Mouse (Mus musculus): ENCODE results near the gene Gtf2a1.
"Not testable (repeated sequence)": the region's sequence is repeated elsewhere in the genome, so short reads cannot be mapped to it uniquely, and the experiment has no call there.

Gtf2a1 gene

DNA sequence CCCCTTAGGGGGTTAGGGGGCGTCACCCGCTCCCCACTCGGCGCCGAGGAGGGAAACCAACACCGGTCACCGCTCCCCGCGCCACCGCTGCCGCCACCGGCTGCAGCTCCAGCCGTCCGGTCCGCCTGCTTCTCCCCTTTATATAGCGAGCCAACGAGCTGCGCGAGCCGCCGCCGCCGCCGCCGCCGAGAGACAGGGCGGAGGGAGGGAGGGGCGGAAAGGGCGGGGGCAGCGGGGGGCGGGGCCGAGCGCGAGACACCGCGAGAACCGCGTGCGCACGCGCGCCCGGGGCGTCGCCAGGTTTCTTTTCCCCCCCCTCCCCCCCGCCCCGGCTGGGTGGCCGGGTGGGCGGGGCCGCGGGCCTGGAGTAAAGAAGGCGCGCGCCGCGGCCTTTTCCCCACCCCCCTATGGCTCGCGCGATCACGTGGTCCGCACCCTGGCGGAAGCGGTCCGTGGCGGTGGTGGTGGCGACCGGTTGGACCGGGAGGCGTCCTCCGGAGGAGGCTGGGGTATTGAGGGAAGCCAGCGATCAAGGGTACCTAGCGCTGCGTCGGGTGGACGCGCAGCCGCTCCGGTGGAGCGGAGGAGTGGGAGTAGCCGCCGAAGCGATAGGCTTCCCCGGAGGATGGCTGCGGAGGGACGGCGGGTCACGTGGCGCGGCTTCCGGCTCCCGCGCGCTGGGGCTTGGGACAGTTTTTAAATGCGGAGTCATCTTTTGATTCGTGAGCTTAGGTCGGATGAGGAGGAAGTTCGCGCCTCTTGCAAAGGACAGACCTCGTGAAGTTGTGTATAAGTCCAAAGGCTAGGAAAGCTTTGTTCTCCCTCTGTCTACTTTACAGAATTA, at the start of gene Gtf2a1:
Gtf2a1 (minus strand) TSS at position 641 of the 844 bp plus-strand sequence.
- peak; percentile 93 for DNase-seq (ENCODE audit: extremely low read depth, insufficient read length, low spot score)

DNA sequence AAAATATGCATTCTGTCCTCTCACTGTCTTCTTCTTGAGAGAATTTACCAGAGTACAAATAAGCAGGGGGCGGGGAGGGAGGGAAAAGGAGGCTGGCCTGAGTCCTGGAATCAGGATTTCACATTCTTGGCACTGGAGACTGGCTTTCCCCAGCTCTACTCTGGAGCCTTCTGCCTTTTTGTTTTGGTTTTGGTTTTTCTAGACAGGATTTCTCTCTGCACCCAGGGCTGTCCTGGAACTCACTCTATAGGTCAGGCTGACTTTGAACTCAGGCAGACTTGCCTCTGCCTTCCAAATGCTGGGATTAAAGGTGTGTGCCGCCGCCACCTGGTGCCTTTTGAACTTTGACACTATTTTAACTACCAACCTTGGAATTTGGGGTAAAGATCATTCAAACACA, 48.1 kb upstream of the Gtf2a1 start:
- DNase-seq (ENCODE audit: extremely low read depth, insufficient read length, low spot score) = no peak

DNA sequence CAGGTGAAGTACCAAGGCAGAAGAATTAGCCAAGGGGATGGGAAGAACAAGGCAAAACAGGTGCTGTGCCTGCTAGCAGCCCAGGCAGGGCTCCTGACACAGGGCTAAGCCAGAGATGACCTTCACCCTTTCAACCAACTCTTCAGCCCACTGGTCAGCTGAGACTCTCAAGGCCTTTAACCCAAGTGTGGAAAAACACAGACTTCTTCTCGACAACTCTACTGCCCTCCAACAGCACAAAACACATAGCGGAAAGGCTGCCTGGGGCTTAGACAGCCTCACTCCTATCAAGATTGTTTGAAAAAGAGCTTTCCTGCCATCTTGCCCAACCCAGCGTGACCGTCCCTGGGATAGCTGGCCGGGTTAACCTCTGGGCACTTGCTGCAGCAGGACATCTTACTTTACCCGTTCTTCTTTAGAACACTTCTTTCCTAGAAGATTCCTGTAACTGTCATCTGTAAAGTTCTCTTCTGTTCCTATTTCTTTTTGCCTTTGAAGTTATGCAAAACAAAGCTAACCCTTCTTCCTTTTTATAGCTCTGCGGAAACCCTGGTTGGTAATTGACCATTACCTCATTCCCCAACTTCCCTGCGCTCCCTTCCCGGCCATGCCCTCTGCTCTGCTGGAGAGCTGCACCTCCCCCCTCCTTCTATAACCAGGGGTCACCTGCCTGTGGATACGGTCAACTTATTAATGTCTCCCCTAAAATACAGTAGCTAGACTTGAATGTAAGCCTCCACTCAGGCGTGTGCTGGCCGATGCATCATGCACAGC, 47.0 kb upstream of the Gtf2a1 start:
- DNase-seq (ENCODE audit: extremely low read depth, insufficient read length, low spot score) = no peak

DNA sequence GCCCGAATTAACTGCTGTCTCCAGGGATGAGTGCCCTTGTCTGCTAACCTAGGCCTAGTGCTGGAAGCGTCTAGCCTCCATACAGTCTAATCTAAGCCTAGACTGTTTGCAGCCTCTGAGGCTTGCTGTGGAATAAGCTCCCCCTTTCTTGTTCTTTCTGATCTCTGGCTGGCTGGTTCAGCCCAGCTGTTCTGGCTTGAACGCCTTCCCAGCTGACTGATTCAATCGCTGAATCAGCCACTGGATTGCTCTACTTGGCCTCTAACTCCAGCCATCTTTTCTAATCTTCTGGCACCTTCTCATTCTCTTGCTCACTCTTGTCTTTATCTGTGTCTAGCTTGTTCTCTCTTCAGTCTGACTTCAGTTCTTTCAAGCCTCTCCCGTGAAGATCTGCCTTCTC, 36.2 kb upstream of the Gtf2a1 start:
- no peak for DNase-seq (ENCODE audit: extremely low read depth, insufficient read length, low spot score)

DNA sequence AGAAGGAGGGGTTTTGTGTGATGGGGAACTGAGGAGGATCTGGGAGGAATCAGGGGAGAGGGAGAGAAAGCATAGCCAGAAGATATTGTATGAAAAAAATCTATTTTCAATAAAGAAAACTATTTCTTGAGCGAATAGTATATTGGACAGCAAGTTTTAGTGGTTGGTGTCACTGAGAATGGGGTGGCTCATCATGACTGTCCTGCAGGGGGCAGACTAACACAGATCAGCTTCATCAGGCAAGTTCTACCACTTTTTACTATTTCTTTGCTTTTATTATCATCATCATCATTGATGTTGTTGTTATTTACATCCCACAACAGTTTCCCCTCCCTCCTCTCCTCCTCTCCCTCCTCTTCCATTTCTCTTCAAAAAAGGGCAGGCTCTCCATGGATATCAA, 34.7 kb upstream of the Gtf2a1 start:
- no peak for DNase-seq (ENCODE audit: extremely low read depth, insufficient read length, low spot score)

DNA sequence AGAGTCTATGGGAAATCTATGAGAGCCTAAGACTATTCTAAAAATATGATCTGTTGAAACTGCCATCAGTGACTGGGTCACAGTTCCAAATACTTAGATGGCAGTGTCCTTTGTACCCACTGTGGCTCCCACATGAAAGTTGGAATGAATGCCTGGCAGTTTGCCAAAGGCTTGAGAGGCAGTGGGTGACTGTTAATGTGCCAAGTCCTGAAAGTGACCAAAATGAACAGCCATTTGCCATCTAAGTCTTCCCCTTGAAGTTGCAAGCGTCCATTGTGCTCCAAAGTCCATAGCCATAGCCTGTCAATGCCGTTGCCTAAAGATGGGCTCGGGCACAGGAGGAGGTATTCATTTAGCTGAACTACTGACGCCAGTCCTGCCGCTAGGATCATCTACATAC, 19.1 kb upstream of the Gtf2a1 start:
- no peak for DNase-seq (ENCODE audit: extremely low read depth, insufficient read length, low spot score)

DNA sequence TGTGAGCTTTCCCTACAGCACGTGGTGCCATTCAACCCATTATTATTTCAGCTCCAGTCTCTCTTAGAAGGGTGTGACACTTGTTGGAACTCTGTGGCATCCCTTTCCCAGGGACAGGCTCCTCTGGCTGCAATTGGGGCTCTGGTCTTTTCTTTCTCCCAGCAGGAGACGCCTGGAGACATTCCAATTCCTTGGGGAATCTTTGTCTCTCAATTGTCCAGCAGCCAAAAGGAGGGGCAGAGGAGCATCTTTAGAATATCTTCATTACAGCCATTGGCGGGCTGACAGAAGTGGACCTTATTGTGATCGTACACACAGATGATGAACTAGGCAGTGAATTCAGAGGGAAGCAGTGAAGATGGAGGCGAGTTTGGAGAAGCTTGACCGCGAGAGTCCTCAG, 17.4 kb upstream of the Gtf2a1 start:
- no peak for DNase-seq (ENCODE audit: extremely low read depth, insufficient read length, low spot score)

DNA sequence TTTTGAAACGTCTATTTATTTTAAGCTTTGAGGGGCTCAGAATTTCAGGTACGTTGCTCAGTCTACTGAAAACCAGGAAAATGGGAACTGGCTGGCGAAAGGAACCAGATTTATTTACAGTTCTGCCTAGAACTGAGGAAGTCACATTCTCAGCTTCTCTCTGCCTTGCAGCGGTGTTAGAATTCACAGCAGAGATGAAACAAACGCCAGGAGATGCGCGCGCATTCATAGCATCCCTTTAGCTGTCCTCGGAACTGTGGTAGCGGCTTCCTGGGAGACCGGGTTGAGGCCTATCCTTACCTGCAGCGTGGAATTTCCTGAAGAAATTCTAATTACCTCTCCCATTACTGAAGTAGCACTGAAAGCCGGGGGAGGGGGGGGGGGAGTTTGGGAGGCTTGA, 16.4 kb upstream of the Gtf2a1 start:
- no peak for DNase-seq (ENCODE audit: extremely low read depth, insufficient read length, low spot score)

DNA sequence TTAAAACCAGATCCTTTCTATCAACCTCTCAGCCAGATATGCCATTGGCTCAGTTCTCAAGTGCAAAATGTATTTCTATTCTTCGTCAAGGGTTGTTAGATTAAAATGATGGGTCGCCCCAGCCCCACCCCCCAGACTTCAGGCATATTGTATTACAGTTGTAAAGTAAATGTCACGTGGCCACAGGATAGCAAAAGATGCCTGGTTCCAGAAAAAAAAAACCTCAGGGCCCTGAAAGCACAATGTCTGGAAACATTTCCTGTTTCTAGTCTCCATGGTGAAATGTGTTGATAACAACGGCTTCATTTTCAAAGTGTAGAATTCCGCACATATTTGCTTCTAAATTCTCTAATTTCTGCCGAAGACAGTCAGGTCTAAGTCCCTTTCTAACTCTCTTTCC, 14.3 kb upstream of the Gtf2a1 start:
- no peak for DNase-seq (ENCODE audit: extremely low read depth, insufficient read length, low spot score)

DNA sequence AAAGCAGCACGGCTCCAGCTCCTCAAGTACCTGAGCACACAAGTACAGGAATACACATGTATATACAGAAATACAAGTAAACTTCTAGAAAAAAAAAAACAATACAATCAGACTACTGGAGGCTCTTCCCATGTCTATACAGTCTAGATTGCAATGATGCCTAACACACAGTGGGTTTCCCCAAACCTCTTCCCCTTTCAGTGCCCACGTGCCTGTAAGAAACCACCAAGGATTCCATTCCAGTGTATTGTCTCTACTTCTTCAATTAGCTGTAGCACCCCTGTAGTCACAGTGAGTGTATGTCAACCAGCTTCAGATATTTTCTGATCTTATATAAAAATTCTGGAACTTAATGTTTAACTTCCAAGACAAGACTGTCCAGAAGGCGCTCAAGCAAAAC, 1.8 kb upstream of the Gtf2a1 start:
- no peak for DNase-seq (ENCODE audit: extremely low read depth, insufficient read length, low spot score)

DNA sequence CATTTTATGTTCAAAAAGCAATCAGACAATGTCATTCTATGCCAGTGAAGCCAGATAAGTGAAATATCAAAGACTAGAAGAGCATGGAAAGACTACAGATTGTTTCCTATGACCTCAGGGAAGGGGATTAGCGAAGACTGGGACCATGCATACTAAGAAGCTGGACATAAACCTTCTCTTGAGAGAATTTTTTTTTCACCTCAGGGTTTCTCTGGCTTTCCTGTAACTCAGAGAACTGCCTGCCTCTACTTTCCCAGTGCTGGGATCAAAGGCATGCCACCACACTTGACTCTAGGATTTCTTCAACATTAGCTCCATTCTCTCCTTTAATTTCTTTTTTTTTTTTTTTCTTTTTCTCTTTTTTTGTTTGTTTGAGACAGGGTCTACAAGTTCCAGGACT, 904 bp upstream of the Gtf2a1 start:
- no peak for DNase-seq (ENCODE audit: extremely low read depth, insufficient read length, low spot score)

DNA sequence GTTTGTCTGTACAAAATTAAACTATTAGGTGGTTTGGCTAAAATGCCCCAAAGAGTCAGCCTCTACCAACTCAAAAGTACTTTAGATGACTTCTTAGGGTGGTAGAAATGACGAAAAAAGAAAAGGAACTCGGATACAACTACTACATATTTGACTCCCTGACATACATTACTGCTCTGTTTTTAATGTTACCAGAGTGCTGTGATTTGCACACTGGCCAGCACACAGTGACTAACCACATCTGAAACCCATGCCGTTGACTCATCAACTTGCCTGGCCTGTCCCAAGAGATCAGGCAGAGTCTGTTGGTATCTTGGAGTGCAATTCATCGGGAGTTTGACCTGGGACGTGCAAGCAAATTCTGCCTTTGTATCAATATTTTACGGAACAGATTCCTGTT, 429 bp upstream of the Gtf2a1 start:
- peak; percentile 55 for DNase-seq (ENCODE audit: extremely low read depth, insufficient read length, low spot score)

DNA sequence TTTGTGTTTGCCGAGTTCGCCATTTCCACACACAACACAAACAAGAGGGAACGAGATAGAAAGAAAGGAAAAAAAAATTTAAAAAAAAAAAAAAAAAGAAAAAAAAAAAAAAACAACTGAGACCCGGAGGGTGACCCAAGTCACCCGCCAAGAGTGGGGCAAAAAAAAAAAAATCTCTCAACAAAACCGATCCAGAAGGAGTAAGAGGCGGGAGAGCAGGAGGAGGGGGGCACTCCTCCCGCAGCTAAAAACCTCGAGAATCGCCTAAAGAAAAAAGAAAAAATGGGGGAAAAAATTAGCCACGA, 793 bp downstream of the Gtf2a1 start:
- DNase-seq (ENCODE audit: extremely low read depth, insufficient read length, low spot score) = no peak

DNA sequence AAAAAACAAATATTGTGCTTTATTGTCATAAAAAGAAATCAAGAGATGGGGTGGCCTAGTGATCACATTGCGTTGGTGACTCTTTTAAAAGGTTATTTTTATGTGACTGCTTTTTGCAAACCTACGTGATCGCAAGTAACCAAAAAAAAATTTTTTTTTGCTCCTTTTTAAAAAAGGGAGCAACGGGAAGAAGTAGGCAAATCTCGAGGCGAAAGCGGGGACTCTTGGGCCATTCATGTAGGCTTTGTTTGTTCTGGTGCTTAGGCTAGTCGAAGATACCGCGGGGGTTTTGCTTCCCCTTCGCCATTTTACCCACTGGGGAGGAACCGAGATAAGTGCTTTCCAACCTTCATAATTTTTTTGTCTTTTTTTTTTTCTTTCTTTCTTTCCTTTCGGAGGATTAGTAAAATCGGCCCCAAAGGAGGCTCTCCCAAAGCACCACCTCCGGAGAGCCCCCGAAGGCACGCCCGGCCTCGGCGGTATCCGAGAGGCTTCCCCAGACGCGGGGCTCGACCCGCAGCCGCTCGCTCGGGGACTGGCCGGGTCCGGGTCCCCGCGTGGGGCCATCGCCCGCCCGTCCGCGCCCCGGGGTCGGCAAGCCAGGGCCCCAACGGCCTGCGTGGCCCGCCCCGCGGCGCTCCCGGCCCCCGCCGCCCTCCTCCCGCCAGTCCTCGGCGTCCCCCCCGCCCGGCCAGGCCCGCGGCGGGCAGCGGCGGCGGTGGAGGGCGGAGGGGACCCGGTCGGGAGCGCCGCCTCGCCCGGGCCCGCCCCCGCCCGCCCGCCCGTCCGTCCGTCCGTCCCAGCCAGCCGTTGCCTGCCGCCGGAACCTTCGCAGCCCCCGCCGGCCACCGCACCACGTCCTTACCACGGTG, 1.4 kb downstream of the Gtf2a1 start:
- DNase-seq (ENCODE audit: extremely low read depth, insufficient read length, low spot score) = peak; percentile 57

DNA sequence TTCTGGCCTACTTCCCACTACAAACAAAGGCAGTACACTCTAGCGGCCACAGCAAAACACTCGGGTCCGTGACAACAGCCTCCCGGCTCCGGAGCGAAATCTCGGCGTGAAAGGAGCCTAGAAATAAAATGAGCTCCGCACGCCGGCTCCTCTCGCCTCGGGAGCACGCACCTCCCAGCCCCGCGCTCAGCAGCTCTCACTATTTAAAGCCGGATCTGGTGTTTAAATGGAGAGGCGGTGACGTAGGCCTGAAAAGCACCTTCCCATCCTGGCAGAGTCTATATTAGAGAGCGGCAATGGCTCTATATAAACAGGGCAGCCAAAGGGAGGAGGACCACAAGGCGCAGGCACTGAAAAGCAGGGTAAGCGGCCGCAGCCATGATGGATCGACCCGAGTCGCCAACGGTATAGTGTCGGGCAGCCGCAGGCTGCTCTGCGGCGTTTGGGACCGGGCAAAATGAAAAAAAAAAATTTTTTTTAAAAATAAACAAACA, 2.1 kb downstream of the Gtf2a1 start:
- DNase-seq (ENCODE audit: extremely low read depth, insufficient read length, low spot score) = peak; percentile 88

DNA sequence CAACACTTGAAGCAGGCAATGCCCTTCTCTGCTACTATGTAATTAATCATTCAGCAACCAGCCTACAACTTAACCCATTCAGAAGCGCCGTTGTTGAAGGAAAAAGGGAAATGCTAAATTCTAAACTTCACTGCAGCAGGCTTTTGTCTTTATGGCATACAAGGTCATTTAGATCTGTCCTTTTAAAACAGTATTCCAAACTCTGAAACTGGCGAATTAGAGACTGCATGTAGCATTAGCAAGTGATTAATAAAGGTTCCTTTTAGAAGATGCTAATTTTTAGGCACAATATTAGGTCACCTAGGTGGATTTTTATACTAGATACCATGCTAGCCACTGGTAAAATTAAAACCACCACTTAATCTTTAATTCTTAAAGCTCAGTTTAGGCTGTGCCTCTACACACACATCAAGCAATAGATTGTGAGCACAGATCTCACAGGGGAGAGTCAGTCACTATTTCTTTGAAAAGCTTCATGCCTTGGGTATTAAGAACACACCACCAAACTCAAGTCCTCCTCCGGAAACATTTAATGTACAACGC, 2.7 kb downstream of the Gtf2a1 start:
- DNase-seq (ENCODE audit: extremely low read depth, insufficient read length, low spot score) = no peak

DNA sequence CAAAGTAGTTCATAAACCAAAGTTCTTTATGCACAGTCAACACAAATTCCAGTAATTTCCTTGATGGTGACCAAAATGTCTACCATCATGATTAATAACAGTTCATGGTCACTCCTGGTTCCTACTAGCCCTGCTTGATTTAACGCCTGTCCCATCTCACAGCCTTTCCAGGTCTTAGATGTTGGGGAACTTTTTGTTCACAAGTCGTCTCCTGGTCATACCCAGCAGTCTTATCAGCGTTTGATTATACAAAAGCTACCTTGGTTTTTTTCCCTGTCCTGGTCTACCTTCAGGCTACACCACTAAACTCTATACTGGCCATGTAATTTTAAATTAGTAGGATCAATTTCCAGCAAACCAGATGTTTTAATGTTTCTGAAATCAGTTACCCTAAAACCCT, 3.2 kb downstream of the Gtf2a1 start:
- DNase-seq (ENCODE audit: extremely low read depth, insufficient read length, low spot score) = no peak

DNA sequence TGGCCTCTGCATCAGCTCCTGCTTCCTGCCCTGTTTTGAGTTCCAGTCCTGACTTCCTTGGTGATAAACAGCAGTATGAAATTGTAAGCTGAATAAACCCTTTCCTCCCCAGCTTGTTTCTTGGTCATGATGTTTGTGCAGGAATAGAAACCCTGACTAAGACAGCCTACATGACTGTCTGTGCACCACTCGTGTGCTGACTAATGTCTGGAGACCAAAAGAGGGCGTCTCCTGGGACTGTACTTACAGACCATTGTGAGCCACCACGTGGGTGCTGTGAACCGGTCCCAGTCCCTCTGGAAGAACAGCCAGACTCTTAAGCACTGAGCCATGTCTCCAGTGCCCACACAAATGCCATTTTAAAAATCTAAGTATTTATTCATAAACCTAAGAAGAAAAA, 4.5 kb downstream of the Gtf2a1 start:
- DNase-seq (ENCODE audit: extremely low read depth, insufficient read length, low spot score) = not testable (repeated sequence)

DNA sequence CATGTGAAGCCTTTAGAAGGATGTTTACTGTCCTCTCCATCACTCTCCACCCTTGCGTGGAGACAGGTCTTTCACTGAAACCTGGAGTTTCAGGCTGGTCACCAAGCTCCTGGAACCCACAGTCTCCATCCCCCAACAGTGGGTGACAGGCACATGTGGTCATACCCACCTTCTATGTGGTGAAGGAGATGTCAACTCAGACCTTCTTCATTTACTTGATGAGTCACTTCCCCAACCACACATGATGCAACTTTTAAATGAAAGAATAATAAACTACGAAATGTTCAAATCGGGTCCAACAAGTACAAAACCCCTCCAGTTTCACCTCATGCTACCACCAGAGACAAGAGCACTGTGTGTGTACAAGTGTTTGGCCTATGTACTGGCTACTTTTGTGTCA, 5.1 kb downstream of the Gtf2a1 start:
- peak; percentile 36 for DNase-seq (ENCODE audit: extremely low read depth, insufficient read length, low spot score)

DNA sequence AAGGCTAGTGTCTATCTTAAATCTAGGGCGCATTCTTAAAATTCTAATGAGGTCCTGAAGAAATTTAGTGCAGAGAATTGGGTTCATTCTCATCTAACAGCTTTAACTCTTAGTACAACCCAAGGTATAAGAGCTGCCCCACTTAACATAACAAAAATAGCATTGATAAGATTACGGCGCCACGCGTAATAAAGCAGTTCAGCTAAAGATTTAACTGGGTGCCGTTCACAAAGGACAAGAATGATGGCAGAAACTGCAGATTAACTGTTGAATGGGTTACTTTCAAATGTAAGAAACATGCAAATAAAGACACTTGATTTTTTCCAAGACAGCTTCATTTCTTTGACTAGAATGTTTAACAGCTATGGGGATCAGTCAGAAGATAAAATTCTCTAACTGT, 6.9 kb downstream of the Gtf2a1 start:
- no peak for DNase-seq (ENCODE audit: extremely low read depth, insufficient read length, low spot score)

Measured in 3134 (cell line).